Mouse (Mus musculus) right cerebral cortex, adult 18-20 months (tissue): ENCODE measurements around the gene Zfp773.
A peak's percentile ranks its signal among the peaks of the same experiment; 100 is the strongest.
"Not testable (repeated sequence)": the region's sequence is repeated elsewhere in the genome, so short reads cannot be mapped to it uniquely, and the experiment has no call there.

Experiments
- DNase-seq: peaks from one replicate; pipeline ENCODE4 v3.0.0; 2022; ENCODE audit warnings: mixed read lengths

Gene Zfp773

DNA sequence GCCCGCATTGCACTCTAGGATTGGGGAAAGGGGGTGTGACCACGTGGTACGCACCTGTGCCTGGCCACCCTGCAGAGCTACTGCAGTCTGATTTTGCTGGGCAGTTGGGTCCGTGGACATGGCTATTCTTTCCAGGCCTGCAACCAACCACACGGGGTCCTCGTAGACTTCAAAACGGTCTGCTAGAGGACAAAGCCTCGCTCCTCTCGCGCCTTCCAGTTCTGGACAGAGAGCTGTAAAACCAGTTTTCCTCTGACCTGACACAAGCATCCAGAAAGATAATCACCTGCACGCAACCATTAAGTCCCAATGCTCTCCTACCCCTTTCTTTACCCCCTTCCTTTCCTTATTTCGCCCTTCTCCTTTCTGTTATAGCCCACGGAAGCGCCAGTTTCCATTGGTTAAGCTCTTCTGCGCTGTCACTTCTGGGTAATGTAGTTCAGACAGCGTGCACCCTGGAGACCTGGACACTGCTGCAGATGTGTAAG is at the start of gene Zfp773:
TSS of gene Zfp773 (minus strand) at position 377 of the 488 bp plus-strand sequence.
- peak; percentile 57 for DNase-seq

DNA sequence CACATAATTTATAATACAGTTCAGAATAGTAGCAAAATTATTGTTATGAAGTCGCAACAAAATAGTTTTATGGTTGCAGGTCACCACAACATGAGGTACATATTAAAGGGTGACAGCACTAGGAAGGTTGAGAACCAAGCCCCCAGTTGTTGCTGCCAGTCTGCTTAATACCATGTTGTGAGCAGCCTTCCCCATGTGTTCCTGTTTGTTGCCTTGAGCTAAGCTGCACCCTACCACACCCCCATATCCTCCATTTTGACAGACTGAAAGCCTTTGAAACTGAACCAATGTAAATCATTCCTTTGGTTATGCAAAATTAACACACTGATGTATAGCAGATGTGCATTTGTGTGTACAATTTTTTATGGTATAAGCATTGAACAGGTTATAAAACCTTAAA is 49.3 kb upstream of the Zfp773 start:
- no peak for DNase-seq

DNA sequence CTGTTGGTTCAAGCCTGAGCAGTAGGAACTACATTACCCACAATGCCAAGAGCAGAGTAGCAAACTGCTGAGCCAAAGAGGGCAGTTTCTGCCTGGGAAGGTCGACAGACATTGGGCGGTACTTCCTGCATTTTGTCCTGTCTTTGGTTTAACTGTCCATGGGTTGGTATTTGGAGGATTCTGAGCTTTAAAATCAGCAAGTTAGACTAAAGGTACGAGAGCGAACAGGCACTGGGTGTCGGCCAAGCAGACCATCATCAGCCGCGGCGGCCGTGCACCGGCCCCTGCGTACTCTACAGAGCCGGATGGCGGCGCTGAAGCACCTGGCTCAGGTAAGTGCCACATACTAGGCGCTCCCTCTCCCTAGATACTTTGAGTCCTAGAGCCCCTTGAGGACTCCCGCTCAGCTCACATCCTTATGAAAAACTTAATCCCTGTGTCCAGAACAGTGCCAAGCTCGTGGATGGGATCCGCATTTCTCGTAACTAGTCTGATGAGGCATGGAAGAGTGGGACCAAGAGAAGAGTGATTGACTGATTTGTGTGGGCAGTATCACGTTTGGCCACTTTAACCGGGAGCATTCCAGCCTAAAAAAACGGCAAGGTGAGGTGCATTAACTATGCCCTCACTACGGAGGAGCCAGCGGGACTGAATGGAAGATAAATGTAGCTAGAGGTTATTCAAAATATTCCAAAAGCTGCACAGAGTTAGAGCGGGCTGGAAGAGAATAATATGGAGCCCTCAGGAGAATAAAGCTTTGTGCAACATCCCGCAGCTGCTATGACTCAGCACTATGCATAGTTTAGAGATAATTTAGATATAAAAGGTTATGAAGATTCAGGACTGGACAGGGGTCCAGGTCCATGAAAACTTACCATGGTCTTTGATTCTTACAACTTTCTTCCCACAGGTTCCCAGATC is 34.9 kb upstream of the Zfp773 start, which contains the start of gene Zfp418:
TSS of gene Zfp418 (plus strand) at position 104 of the 921 bp plus-strand sequence.
- DNase-seq = peak; percentile 79

DNA sequence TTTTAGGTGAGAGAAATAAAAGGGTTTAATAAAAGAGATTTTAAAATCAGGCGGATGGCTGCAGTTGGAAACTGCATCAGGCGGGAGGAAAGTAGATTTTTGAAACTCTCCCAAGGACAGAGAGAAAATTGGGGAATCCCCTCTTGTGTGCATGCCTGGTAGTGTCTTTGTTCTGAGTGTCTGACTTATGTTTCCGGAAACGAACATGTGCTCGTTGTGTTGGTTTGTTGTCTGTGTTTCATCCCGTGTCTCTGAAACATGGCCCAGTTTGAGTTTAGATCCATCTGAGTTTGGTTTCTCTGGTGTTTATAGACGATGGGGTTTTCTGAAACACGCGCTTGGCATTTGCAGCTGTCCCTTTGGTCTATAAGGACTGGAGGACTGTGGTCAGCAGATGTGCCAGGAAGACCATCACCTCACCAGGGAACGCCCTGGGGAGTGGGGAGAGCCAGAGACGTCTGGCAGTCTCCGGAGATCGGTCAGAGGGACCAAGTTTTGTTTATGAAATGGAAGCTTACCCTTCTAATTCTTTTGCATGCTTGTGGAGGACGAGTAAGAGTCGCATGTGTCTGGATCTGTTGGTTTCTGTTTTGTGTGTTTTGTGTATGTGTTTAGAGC is 9.5 kb upstream of the Zfp773 start:
- DNase-seq = no peak

DNA sequence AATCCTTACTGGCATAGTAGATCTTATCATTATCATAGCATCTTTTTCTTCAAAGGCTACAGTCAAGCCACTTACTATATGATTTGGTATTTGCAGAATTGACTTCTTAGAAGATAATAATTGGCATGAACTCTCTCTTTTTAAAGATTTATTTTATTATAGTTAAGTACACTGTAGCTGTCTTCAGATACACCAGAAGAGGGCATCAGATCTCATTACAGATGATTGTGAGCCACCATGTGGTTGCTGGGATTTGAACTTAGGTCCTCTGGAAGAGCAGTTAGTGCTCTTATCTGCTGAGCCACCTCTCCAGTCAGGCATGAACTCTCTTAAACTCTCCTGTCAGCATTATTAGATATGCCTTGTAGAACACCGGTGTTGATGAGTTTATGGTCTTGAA is 7.7 kb upstream of the Zfp773 start:
- DNase-seq = no peak

DNA sequence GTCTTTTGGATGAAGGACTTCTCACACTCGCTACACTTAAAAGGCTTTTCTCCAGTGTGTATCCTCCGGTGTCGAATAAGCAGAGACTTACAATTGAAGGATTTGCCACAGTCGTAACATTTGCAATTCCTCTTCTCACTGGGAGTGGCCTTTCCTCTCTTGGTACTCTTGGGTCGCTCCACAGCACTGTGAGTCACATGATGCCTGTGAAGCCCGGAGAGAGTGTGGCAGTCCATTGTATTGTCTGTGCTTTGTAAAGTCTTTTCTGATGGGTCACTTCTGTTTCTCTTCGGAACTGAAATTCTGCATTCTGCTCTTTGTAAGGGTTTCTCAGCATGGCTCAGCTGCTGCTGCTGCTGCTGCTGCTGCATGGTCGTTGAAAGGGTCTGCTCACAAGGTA is 3.8 kb downstream of the Zfp773 start:
- no peak for DNase-seq

DNA sequence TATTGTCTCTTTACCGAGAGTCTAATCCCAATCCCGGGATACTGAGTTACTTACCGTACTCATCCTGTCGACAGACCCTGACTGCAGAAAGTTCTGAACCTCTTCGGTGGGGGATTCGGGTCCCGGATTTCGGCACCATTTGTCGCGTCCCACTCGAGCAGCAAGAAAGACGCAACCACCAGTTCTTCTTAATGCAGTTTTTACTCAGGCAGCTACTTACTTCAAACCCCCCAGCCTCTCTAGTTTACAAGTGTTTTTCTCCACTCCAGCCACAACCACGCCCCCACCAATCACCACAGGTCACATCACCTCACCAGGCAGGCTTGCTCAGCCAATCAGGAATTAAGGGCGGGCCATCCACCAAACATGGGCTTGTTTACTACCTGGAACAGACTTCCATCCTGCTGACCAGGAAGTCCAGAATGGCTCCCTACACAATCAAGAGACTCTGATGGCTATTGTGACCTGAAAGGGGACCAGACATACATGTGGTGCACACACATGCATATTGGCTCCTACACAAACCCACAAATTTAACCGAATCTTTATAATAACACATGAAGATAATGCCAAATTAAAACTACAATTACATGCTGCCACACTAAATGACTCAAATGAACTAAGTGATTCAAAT is 5.9 kb downstream of the Zfp773 start:
- not testable (repeated sequence) for DNase-seq

DNA sequence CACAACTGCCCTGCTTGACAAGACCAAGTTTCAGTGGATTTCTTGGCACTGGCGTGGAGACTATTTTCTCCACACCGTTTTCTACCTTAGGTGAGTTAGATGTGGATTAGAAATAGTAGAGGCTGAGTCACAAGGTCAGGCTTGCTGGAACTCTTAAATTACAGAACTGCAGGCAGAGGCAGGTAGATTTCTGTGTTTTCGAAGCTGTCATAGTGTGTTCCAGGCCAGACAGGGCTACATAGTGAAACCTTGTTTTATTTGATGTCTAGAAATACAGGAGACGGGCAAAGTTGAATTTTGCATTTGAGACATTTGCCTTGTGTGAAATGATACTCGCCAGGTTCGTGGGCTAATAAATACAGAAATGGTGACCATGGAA is 15.0 kb downstream of the Zfp773 start:
- no peak for DNase-seq

DNA sequence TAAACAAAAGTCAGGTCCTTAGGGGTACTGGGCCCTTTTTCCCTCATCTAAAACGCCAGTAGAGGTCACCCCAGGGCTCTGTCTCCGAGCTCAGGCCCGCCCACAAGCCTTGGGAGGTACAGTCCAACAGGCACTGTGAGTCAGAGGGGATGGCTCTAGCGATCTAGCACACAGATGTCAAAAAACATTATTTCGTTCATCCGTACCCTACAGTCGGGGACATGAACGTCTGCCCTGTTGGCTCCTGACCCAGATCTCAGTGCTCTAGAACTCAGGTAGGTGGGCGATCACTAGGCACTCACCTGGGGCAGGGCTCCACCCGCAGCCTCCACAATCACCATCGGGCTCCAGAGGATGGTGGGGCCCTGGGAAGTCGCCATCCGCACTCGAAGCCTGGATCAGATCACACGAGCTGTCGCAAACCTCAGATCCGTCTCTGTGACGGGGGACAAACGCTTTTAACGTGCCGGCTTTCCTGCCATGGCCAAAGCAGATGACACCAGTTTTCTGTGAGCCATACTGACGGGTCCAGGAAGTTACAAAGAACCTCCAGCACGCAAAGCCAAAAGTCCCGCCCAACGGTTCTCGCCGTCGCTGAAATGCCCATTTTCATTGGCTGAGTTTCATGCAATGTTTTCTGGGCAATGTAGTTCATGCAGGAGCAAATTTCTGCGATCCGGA is 15.5 kb downstream of the Zfp773 start, which contains the start of gene Zfp954:
TSS of gene Zfp954 (minus strand) at position 568 of the 681 bp plus-strand sequence.
- DNase-seq = peak; percentile 90

DNA sequence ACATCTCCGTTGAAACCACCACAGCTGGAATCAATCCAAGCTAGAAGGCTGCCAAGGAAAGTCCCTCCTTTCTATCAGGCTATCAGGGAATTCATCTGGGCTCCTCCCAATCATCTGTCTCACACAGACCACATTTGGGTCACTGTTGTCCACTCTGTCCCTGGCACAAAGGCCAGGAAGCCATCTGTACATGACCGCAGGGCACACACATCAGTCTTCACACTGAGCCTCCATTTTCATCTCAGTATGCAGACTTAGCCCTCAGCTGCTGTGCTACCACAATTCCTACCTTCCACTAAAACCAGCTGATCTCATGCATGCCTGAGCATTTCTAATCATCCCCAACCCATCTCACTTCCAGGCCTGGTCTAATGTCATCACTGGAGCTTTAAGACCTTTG is 18.1 kb downstream of the Zfp773 start:
- DNase-seq = no peak

DNA sequence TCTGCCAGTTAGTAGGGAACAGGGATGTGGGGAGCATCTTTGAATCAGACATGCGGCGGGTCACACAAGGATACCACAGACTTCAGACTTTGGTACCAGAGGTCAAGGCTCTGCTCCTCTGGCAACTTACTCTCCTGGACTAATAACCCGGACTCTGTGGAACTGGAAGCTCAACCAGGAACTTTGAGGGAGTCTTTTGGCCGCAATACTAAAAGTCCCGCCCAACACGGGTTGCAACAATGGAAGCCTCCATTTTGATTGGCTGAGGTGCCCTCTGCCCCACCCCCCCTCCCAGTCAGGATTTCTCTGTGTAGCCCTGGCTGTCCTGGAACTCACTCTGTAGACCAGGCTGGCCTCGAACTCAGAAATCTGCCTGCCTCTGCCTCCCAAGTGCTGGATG is 28.1 kb downstream of the Zfp773 start:
- no peak for DNase-seq
